Mouse (Mus musculus) T-cell, adult 2 months (primary cell): ENCODE results near the gene Tnrc18.

Experiments
- DNase-seq: peaks from one replicate; pipeline ENCODE4 v3.0.0; 2022; ENCODE audit warnings: low spot score

Gene Tnrc18

DNA sequence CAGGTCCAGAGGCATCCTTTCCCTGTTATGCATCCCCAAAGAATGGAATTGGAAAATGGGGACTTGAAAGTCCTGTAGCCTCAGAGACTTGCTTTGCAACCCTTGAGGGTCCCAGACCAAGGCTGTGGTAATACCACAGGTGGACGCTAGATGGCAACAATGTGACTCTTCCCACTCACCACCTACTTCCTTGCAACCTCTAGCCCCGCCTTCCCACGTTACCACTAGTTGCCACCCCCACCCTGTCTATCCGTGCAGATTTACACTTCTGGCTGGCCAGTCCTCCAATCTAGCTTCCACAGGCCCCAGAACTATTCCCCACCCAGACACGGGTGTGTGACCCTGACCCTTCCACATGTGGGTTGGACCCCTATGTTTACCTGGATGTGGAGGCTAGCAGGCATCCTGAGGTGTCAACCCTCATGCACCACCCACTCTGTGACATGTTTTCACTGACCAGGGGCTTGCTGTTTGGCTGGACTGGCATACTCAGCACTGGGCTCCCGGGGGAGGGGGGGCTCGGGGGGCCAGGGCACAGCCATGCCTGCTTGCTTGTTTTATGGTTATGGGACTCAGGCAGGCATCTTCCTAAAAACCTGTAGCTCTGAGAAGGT is 93.8 kb downstream of the Tnrc18 start:
- DNase-seq, result peak; percentile 54

DNA sequence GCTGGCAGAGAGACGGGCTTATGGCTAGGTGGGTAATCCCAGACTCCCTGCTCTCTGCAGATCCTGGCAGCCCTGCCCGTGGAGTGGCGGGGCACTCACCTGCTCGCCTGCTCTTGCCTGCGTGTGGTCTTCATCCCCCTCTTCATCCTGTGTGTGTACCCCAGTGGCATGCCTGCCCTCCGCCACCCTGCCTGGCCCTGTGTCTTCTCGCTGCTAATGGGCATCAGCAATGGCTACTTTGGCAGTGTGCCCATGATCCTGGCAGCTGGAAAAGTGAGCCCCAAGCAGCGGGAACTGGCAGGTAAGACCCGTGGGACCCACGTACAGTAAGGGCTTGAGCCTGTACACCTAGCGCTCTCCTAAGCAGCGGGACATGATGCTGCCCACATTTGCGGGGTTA is 97.6 kb downstream of the Tnrc18 start:
- no peak for DNase-seq

DNA sequence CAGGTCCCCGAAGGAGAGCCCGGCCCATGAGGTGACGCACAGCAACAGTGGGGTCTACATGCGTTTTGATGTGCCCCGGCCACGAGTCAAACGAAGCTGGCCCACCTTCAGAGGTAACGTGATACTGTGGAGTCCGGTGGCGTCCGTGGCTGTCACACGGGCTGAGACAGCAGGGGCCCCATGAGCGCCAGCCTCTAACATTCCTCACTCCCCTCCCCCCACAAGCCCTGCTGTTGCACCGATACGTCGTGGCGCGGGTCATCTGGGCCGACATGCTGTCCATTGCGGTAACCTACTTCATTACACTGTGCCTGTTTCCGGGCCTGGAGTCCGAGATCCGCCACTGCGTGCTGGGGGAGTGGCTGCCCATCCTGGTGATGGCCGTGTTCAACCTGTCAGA is 99.0 kb downstream of the Tnrc18 start:
- no peak for DNase-seq

DNA sequence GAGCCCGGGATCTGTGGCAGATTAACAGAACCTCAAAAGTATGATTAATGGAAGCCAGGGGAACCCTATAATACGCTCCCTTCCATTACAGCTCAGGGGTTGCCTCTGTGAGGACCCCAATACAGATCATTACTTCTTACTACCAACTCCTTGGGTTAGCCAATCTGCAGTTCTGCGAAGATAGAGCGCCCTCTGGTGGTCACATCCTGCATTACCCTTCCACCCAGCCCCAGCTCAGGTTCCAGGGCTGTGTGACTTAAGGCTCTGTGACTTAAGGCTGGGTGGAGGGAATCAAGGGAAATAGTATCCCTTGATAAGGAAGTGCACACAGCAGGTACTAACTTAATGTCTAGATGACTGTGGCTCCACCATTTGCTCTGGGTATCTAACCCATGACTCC is 99.4 kb downstream of the Tnrc18 start:
- peak; percentile 63 for DNase-seq

DNA sequence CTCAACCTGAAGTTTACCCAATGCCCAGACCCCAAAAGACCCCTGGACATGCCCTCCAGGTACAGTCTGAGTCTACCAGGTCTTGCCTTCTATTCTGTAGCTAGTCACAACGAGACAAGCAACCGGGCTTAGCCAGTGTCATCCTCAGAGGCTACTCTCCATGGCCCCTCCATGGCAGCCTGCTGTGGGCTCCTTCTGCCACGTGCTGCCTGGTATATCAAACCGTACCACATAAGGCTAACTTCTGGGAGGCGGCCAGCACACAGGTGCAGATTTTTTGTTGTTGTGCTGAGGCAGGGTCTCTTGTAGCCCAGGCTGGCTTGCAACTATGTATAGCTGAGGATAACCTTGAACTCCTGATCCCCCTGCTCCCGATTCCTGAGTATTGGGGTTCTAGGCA is 101.4 kb downstream of the Tnrc18 start:
- no peak for DNase-seq

DNA sequence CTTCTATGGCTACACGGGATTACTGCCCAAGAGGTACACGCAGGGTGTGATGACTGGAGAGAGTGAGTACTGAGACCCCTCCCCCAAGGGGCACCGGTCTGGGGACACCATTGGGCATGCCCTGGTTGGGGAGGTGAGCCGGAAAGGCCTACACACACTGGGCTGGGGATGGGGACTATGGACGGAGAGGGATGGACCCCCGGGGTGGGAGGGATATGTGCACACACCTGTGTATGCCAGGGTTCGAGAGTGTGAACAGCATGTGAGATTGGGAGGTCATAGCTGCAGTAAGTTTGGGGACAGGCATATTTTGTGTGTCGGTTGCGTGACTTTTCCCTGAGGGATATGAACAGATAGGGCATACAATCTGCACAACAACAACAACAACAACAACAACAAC is 102.4 kb downstream of the Tnrc18 start:
- DNase-seq, result no peak

DNA sequence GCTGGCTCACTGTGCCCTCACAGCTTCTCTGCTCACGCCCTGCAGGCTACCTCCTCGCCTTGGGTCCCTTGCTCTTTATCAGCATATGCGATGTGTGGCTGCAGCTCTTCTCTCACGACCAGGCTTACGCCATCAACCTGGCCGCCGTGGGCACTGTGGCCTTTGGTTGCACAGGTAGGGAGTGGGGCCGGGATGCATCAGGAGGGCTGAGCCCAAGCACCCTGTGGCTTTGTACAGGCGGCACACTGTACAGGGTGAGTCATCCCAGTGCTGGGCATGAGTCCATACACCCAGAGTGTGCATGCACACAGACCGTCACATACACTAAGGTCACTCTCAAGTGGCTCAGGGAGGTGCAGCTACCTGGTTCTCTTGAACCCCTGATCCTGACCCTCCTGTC is 103.5 kb downstream of the Tnrc18 start:
- DNase-seq, result no peak

DNA sequence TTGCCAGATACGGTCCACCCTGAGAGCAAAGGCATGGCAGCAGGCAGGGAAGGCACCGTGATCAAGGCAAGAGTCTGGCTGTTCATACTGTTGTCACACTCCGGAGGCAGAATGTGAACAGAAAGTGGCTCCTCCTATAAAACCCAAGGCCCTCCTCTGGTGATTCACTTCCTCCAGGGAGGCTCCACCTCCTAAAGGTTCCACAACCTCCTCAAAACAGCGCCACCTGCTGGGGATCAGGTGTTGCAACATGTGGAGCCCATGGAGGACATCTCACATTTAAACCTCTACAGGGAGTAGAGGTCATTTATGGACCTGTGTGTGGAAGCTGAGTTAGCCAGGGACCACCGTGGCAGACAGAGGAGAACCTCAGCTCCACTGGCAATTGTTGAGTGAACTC is 105.1 kb downstream of the Tnrc18 start:
- DNase-seq, result no peak

DNA sequence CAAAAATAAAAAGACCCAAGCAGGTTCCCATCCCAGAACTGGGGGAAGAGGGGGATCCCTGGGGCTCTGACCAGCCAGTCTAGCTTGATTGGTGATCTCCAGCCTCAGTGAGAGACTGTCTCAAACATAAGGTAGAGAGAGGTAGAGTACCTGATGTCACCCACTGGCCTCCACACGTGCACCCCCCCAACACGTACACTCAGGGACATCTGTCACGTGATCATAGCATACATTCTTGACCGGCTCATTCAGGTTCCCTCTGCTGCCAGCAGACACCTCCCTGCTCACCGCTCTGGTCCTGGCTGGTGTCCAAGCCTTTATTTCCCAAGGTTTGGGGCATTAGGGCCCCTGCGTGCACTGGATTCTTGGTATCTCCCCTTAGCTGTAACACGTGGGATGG is 108.0 kb downstream of the Tnrc18 start:
- no peak for DNase-seq

DNA sequence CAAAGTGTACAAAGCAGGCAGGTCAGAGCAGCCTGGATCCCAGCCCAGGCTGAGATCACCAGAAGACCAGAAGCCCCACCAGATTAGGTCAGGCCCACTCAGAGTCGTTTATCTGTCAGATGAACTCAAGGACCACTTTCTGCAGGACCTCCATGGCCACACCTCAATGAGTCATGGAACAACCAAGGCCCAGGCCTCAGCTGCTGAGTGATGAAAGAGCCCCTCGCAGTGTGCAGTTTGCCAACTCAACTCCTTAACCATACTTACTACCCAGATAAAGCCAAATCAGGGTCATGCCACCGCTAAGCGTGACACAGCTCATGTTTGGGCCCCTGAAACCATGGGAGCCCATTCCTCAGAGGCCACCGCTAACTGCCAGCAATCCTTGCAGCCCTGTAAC is 109.8 kb downstream of the Tnrc18 start:
- no peak for DNase-seq

DNA sequence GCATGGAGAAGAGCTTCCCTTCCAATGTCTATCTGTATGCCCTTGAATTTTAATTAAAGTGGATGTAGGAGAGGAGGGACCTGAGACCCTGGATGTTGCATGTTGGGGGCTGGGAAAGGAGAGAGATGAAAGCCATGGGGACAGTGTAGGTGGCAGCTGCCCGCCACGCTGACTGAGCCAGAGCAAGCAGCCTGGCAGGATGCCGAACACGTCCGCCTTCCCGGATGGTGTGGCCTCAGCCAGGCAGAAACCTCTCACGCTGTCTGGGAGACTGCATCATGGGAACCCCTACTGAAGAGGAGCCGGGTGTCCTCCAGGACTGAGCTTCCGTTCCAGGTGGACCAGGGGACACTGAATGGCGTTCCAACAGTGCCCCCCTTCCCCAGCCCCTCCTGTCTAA is 113.9 kb downstream of the Tnrc18 start:
- DNase-seq, result no peak

DNA sequence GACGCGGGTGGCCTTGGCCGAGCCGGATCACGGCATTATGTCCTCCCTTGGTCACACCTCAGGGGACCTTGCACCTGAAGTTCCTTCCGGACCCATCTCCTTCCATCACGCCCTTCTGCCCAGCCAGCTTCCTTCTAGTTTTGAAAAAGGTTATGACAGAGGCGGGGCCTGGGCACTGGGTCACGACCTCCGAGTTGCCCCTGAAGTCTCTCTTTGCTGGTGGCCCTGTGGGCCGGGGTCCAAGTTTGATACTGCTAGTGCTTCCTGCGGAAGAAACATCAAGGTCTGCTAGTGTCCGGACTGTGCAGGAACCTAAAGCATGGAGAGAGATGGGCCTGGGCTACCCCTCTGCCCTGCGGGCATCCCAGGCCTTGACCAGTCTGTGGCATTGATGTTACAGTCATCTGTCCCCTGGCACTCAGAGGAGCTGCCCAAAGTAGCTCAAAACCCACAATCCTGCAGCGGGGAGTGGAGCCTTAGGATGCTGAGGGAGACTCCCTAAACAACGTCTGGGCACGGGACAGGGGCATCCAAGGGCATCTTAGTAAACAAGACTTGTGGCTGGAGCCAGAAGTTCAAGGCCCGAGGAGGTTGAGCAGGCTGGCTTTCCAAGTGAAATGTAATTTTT is 114.8 kb downstream of the Tnrc18 start:
- DNase-seq, result no peak

DNA sequence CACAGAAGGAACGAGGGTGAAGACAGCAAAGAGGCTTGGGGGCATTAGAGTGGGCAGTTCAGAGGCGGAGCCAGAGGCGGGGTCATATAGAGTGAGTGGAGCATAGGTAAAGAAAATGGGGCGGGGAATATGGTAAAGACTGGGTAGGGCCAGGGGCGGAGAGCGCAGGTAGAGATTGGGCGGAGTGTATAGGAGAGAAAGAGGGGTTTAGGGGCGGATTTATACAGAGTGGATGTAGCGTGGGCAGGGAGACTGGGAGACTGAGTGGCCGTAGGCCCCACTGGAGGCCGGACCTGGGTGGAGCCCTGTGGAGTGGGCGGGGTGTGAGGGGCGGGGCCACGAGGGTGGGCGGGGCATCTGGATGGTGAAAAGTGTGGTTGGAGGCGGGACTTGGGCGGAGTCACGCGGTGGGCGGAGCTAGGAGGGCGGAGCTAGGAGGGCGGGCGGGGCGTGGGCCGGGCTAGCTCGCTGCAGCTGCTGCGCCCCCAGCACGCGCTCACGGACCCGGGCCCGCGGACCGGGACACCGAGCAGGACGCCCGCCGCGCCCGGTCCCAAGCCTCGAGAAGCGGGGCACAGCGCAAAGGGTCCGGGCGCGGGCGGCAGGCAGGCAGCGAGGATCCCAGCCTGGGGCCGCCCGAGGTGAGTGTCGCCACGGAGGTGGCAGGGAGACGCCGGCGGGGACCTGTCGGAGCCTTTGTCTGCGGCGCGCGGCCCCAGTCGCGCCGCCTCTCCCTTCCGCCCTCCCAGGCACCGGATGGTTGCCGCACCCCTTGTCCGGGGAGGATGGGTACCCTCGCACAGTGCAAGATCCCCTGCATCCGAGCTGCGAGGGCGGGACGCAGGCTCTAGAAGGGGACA is 115.6 kb downstream of the Tnrc18 start:
- DNase-seq, result peak; percentile 19

DNA sequence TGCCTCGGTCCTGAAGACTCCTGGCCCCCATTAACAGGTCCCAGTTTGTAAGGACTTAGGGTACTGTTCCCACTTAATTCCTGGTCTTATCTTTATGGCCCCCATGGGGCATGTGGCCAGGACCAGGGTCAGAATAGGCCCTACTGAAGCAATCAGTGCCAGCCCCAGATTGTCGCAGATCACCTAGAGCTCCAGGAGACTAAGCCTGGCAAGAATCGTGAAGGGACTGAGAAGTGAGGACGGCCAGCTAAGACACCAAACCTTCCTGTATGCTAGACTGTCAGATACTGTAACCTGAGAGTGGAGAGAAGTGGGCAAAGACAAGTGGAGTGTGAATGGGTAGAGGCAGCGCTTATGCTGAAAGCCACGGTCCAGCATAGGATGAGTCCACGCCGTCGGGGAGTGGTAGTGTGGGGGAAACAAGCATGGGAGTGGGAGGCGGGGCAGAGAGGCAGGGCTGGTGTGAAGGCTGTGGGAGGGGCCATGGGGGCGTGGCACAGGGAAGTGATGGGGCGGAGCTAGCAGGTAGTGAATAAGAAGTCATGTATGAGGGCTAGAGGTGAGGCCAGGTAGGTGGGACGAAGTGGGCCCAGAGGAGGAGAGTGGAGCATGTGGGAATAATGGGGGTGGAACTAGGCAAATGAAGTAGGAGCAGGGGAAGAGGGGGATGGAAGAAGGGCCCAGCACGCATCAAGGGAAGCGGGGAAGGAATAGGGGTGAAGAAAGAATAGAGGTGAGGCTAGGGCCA is 116.4 kb downstream of the Tnrc18 start:
- peak; percentile 20 for DNase-seq

DNA sequence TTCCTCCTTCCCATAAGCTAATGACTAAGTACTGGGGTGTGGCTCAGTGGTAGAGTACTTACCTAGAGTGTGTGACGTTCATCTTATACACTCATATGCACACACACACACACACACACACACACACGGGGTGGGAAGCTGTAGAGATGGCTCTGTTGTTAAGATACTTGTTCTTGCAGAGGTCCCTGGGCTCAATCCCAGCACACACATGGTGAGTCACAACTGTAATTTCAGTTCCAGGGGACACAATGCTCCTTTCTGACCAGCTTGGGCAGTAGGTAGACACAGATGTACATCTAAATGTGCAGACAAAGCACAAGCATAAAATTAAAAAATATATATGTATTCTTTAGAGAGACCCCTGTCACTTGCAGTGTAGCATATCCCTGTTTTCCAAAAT is 119.7 kb downstream of the Tnrc18 start:
- DNase-seq, result no peak

DNA sequence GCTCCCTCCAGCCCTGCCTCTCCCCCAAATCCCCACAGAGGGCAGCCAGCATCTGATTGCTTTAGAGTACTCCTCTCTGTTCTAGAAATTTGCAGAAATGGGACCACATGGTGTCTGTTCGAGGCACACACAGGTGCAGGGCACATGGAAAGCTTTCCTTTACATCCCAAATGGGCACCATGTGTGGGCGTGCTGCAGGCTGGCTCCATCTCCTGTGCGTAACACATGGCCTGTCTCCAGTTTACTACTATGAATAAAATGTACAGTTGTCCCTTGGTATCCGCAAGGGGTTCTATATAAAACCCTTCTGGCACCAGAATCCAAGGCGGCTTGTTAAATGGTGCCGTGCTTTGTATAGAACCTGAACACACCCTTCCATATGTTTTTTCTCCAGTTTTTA is 120.6 kb downstream of the Tnrc18 start:
- no peak for DNase-seq

DNA sequence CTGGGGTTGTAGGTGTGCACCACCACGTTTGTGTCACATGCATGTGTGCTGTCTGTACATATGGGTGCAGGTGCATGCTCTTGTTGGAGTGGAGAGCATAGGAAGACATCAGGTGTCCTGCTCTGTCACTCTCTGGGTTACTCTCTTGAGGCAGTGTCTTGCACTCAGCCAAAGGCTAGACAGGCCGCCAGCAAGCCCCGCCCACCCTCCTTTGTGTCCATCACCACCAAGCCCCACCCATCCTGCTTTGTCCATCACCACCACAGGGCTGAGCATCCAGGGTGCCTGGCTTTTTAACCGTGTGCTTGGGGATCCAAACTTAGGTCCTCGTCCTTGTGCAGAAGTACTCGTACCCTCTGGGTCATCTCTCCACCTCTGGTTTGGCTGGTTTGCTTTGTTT is 121.2 kb downstream of the Tnrc18 start:
- no peak for DNase-seq

DNA sequence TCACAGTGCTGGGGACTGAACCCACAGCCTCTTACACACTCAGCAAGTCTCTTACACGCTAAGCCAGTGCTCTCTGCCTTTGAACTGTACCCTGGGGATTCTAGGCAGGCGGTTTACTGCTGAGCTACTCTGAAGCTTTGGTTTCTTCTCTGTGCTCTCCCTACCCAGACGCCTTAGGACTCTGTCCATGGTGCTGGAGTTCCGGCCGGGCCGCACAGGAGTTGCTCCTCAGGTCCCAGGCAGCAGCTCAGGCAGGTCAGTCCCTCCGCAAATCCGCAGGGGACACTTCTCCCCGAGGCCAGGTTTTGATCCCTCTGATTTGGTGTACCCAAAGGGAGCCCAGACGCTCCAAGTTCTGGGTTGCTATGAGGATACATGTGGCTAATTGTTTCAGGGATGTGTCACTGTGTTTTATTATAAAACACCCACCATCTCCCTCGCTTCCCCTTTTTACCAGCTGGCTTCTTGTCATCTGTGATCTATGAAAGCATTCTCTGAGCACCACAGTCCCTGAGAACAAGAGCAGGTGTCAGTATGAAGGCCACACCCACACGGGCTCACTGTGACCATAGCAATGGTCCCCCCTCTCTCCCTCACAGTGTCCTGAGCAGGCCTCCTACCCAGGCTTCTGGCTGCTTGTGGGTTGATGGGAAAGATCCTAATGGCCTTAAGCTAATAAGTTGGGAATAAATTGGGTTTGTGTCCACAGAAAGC is 122.7 kb downstream of the Tnrc18 start:
- no peak for DNase-seq

DNA sequence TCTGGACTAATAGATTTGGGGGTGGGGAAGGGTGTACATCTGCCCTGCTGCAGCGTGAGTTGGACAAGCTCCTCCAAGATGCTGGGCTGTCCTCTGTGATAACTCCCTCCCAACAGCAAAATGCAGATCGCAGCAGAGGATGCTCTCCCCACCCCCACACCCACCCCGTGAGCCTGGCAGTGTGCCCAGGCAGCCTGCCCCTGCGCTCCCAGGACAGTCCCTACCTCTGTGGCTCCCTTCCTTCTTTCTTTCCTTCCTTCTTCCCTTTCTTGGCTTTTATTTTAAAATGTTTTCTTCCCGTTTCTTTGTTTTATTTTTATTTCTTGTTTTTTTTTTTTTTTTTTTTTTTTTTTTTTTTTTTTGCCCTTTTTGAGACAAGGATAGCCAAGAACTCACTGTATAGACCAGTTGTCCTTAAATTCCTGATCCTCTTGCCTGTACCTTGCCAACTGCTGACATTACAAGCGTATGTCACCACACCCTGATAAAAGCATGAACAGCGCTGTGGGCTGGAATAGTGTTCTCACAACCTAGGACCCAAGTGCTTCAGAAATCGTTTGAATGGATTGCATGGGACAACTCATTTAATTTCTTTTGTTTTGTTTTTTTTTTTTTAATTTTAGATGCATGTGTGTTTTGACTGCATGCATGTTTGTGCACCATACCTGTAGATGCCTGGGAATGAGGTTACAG is 123.6 kb downstream of the Tnrc18 start:
- DNase-seq, result no peak

DNA sequence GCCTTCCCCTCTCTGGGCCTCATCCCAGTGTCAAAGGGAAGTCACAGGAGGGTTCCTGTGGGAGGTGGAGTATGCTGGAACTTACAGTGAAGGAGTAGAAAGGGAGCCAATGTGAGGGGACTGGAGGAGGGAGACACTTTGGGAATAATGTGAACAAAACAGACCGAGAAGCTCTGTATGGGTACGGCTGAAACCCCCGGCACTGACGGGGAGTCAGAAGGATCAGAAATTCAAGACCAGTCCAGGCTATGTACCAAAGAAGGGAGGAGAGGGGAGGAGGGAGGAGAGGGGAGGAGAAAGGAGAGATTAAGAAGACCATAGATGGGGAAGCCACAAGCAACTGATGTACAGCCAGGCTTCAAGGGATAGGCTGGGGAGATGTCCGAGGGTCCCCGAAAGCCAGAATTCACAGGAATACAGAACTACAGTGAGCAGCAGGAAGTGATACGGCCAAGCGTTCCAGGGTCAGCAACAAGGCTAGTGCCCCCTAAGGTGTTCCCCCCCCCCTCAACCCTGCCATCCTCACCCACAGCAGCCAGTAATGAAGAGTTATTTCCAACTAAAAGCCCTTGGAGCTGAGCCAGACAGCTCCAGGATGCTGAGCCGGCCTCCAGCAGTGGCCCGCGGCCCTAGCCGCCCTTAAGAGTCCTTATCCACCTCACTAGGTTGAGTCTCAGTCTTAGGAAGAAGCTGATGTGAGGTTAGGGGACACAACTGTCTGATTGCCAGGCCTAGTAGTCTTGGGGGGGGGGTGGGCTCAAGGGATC is 124.3 kb downstream of the Tnrc18 start:
- no peak for DNase-seq

DNA sequence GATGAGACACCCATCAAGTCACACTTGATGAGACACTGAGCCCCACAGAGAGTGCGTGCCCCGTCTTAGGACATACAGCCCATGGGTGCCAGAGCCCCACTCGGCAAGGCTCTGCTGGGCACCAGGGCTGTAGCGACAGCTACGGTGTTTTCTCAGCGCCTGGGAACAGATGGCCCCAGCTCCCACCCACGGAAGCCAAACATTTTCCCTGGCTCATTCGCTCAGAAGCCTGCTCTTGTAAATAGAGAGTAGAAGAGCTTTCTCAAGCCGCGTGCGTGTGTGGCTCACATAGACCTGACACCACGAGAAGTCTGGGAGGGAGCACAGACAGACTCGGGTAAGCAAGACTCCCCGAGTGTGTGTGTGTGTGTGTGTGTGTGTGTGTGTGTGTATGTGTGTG is 125.2 kb downstream of the Tnrc18 start, which contains the start of gene Slc29a4:
Gene Slc29a4 (plus strand): TSS at position 265 of the 400 bp plus-strand sequence.
- no peak for DNase-seq
